Mouse (Mus musculus) urinary bladder, postnatal 10 days (tissue): ENCODE measurements around the gene Ccna1.

Experiments used
- DNase-seq: peaks from one replicate; pipeline ENCODE4 v3.0.0; 2022; ENCODE audit warnings: low spot score

Ccna1 gene

GRCm38 (mm10) chr3:55065738-55066665 is 10.7 kb upstream of the Ccna1 start:
- DNase-seq = no peak

- DNase-seq = no peak
Observed at GRCm38 (mm10) chr3:55064396-55064795, 9.1 kb upstream of the Ccna1 start.

DNA sequence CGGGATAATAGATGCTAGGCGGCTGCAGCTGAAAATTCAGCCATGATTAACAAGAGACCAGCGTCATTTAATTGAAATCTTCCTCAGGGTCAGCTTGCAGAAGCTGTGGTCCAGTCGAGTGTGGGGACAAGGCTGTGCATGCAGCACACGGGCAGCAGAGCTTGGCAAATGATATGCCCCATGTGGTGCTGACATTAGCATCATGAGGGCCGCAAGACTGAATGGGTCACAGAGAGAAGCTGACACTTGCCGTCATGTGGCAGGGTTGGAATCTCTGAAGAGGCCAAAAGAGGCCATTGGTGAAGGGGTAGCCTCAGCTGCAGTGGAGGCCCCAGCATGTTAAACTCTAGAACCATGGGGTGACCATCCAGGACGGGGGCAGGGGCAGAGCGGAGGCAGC is 7.4 kb upstream of the Ccna1 start:
- no peak for DNase-seq

DNA sequence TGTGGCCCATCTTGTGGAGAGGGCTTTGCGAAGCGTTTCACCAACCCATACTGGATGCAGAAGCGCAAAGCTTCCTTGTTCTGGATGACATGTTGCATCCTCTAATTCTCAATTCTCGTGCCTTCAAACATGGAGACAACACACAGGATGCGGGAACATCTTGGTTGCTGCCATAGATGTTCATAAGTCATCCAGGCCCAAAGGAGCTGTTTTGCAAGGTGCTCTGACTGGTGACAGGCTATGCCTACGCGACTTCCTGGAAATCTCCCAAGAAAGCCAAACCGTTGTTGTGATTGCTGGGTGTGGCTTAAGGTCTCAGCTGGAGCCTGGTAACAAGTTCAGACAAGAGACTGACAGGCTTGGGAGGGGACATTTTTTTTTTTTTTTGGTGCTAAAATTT is 1.1 kb upstream of the Ccna1 start:
- DNase-seq = no peak

- no peak for DNase-seq
Observed at GRCm38 (mm10) chr3:55055747-55056120, 433 bp upstream of the Ccna1 start.

DNA sequence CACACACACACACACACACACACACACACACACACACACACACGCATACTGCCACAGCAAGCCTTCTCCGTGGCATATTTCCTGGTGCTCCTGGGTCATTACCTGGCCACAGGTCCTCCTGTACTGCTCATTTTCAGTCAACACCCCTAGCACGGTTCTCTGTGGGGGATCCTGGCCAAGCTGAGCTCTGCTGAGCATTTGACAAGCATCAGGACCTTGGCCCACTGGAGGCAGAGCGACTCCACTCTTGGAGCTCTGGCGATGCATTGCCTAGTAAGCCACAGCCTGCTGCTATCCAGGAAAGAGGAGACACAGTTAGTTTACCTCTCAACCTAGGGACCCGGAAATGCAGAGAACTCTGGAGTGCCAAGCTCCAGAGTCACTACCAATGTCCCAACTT is 1.1 kb downstream of the Ccna1 start:
- DNase-seq = no peak

GRCm38 (mm10) chr3:55044601-55045370 is 10.5 kb downstream of the Ccna1 start:
- DNase-seq = no peak

DNA sequence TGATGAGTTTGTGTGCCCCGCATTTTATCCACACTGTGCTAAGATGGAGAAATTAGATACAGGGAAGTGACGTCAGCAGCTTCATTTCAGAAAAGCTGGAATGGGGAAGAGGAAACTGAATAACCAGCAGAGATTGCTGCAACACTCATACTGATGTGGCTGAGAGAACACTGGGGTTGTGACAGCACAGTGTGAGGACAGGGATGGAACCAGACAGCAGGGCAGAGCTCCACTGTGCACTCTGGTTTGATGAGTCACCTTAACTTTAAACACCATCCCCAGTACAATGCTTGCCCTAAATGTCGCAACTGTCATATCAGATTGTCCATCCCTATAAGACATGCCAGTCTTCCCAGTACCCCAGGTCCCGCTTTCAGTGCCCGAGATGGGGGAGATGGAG is 17.7 kb downstream of the Ccna1 start:
- DNase-seq = no peak

DNA sequence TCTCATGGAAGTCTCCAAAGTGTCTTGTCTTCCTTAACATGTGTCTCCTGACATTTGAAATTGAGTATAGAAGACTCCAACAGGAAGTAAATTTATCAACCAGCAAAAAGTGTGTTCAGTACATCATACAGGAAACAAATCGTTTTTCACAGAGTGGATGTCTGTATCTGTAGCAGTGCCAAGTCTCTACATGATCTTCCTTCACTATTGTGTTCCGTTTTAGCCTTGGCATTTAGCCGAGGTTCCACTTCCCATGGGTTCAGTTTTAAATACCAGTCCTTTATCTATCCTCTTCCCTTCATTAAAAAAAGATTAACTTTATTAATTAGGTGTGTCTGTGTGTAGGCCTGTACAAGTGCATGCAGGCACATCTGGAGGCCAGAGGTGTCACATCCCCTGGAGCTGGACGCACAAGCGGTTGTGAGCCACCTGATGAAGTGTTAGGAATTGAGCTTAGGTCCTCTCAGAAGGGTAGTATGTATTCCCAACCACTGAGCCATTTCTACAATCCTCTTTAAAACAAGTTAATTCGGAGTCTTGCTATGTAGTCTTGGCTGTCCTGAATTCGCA is 27.9 kb downstream of the Ccna1 start:
- DNase-seq = no peak

DNA sequence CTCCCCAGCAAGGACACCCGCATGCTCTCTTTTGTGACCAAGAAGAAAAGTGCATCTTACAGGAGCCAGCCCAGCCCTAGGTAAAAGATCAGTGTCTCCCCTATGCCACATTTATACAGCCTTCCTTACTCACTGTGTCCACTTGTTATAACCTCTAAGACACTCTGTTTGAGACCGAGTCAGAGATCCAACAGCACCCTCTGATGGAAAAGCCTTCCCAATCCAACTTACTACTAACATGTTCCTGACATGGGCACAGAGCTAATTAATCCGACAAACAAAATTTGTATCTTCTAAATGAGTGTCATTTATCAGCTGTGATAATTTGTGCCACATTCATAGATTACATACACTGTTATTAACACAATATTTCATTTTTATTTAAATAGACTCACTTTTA is 29.8 kb downstream of the Ccna1 start:
- no peak for DNase-seq

DNA sequence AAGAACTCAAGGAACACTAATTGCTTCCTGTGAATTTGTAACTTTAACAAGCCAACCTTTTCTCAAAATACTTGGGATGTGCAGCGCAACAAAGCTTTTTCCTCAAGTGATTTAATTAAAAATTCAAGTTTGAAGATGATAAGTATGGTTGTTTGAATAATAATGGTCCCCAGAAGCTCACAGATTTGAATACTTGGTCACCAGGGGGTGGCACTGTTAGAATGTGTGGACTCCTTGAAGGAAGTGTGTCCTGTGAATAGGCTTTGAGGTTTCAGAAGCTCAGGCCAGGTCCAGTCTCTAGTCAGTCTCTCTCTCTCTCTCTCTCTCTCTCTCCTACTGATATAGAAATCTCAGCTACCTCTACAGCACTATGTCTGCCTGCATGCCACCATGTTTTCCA is 32.0 kb downstream of the Ccna1 start:
- DNase-seq = no peak

DNA sequence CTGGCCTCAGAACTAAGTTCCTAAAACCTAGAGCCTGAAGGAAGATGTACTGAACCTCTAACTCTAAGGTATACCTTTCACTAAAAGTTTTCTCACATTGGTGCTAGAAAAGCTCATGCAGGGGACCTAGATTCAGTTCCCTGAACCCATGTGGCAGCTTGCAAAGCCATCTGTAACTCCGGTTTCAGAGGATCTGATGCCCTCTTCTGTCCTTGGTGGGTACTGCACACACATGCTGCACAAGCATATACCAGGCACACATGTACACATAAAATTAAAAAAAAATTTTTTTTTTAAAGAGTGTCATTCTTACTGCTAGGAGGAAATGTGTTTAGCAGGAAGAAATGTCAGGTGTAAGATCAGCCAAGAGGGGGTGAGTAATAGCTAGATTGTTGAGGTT is 33.1 kb downstream of the Ccna1 start:
- no peak for DNase-seq

- no peak for DNase-seq
Observed at GRCm38 (mm10) chr3:55012536-55012935, 42.8 kb downstream of the Ccna1 start.

GRCm38 (mm10) chr3:55011681-55012080 is 43.6 kb downstream of the Ccna1 start:
- DNase-seq = no peak

DNA sequence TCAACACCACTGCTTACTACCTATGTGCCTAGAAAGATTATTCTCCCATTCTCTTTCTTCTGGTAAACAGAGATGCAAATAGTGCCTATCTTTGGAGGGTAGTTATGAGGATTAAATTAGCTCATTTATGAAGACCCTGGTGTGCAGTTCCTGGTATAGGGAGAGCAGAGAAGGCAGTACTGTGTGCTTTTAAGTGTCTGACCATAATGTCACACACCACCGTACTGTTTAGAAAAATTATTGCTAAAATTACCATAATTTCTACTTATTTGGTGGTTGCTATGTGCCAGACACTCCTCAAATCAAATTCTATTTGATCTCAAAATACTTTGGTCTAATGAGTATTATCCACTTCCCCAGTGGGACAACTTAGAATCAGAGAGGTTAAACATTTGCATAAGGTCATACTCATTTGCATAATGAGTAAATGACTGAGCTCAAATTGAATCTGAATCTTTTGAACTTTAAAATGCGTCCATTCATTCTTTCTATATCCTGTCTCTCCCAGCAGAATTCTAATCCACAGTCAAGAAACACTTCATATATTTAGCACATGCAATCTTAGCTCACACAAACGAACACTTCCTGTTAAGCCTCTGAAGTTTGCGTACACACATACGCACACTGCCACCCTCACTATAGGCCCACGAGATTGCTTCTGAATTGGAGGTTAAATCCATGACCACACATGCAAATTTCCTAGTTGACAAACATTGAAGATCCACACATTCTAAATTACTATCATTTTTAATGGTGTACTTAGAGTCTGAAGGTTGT is 46.1 kb downstream of the Ccna1 start:
- DNase-seq = no peak

DNA sequence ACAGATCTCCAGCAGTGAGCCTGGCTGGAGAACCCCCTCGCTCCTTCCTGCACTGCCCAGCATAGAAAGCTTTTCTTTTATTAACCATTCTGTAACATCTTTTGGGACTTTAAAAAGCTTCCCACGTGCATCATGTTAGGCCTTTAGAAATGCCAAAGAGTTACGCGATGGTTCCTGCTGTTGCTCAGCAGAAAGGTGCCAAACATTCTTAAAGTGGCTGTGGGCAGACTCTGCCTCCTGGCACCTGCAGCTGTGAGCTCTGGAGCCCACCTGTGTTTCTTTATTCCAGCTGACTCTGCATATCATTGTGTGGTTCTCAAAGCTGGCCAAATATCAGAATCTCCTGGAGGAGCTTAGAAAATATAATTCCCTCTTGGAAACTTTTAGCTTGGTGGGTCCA is 51.3 kb downstream of the Ccna1 start:
- DNase-seq = no peak

DNA sequence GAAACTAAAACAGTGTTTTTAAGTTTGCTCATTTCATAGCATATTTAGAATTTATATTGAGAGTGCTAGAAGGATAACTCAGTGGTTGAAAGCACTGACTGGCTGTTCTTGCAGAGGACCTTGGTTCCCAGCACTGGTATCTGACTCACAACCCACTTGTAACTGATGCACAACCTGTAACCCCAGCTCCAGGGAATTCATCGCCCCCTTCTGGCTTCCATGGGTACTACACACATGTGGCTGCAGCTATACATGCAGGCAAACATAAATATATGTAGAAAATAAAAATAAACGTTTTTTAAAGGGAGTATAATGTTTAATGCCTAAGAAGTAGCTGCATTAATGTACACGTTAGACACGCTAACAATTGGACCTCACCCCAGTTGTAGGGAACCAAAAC is 53.6 kb downstream of the Ccna1 start:
- DNase-seq = no peak
